Mouse (Mus musculus): ENCODE data around the gene Stk38l.

- no peak for TF ChIP-seq CTCF (IDR thresholded peaks at IDR 0.05)
- no peak for TF ChIP-seq POLR2A (IDR thresholded peaks at IDR 0.05; ENCODE audit: insufficient read depth, low read depth, low read length)
- no peak for TF ChIP-seq EP300 (IDR thresholded peaks at IDR 0.05; ENCODE audit: insufficient read depth, low read depth, low read length)
Observed at GRCm38 (mm10) chr6:146755679-146756078, 30.9 kb downstream of the Stk38l start.

Data from heart, adult 2 months (tissue).